Mouse (Mus musculus) cerebellum, adult 2 months (tissue): ENCODE data around the gene 5730522E02Rik. TPM values are rescaled to one million over a fixed set of nuclear protein-coding genes. Genes with fewer than 3 reads are reported as not detected.
"Not testable (repeated sequence)": the region's sequence is repeated elsewhere in the genome, so short reads cannot be mapped to it uniquely, and the experiment has no call there.

Source experiments
- DNase-seq, 2 experiments: peaks; one replicate each; pipeline ENCODE4 v3.0.0; 2021
- H3K27ac ChIP-seq: fragments of 200-500 bp; 2 replicates; pipeline ENCODE4 v1.5.1; 2012; ENCODE audit warnings: low read length, control low read depth, inconsistent platforms; ENCODE audit not compliant: insufficient read depth
- H3K27me3 ChIP-seq: fragments of 200-500 bp; 2 replicates; pipeline ENCODE4 v1.6.1; 2012; ENCODE audit warnings: inconsistent platforms, mild to moderate bottlenecking, low read length, moderate library complexity; ENCODE audit not compliant: control insufficient read depth, insufficient read depth
- H3K4me1 ChIP-seq: fragments of 200-500 bp; 2 replicates; pipeline ENCODE4 v1.6.1; 2011; ENCODE audit warnings: low read length; ENCODE audit not compliant: control insufficient read depth, insufficient read depth
- H3K4me3 ChIP-seq: fragments of 200-500 bp; replicated peaks from 2 replicates; pipeline ENCODE3; 2011; ENCODE audit warnings: mild to moderate bottlenecking, low read depth, low read length, control low read depth; ENCODE audit not compliant: insufficient read depth
- CTCF ChIP-seq: fragments of 200-500 bp; IDR thresholded peaks from 2 replicates; pipeline ENCODE4 v1.5.1; 2011; ENCODE audit warnings: low read depth, mild to moderate bottlenecking, control low read depth, low read length, moderate library complexity, borderline replicate concordance; ENCODE audit not compliant: insufficient read depth
- POLR2A ChIP-seq: fragments of 200-500 bp; IDR thresholded peaks from 2 replicates; pipeline ENCODE4 v1.6.1; 2011; ENCODE audit warnings: low read length, control low read depth, borderline replicate concordance; ENCODE audit not compliant: insufficient read depth
- WGBS: fragments of 180-500 bp; shearing (Covaris S2); methylation state at CpG from one replicate; pipeline ENCODE4 v1.1.7; 2018; 5-methylcytosine and 5-hydroxymethylcytosine counted together
- polyA plus RNA-seq: library from polyadenylated mRNA; depleted of rRNA; stranded (reverse); fragments of >200 nt; gene quantifications from 2 replicates; pipeline ENCODE4 v1.2.3, GENCODE M21; 2012; rRNA removed

The 5730522E02Rik gene
- 0.92 and 1.4 TPM in 2 replicates for polyA plus RNA-seq

GRCm38 (mm10) chr11:26210582-26211180 is at the start of gene 5730522E02Rik:
Gene 5730522E02Rik (minus strand): TSS chr11:26210763.
- H3K27ac ChIP-seq: no peak within 1 kb of the TSS
- peak within 1 kb of the TSS; percentile 72 for H3K4me3 ChIP-seq
- no peaks in the 10 kb centered on the region for H3K27me3 ChIP-seq
- TF ChIP-seq CTCF (no peak), POLR2A (no peak)
- no peak for DNase-seq
- WGBS: under 1% methylated on average over 31 of the region's 31 CpGs
- H3K4me1 ChIP-seq: no peaks in the 10 kb centered on the region; the same call in 1 of the 2 replicates

- Histone ChIP-seq H3K27ac (no peak overlapping the region), H3K27me3 (no peaks in the 10 kb centered on the region), H3K4me3 (no peak overlapping the region), H3K4me1 (no peaks in the 10 kb centered on the region)
- TF ChIP-seq POLR2A (no peak), CTCF (no peak)
- no peak for DNase-seq
- 93% methylated on average over 1 of the region's 1 CpGs for WGBS
Observed at GRCm38 (mm10) chr11:26236540-26236939, 26.0 kb upstream of the 5730522E02Rik start.

GRCm38 (mm10) chr11:26229895-26230294 is 19.3 kb upstream of the 5730522E02Rik start:
- WGBS: 46% methylated on average over 1 of the region's 1 CpGs
- TF ChIP-seq POLR2A (no peak), CTCF (no peak)
- no peak overlapping the region for H3K27ac ChIP-seq
- H3K4me1 ChIP-seq: no peaks in the 10 kb centered on the region
- no peak overlapping the region for H3K4me3 ChIP-seq
- no peak for DNase-seq
- no peaks in the 10 kb centered on the region for H3K27me3 ChIP-seq

- H3K27ac ChIP-seq, H3K27me3 ChIP-seq, H3K4me3 ChIP-seq, DNase-seq, H3K4me1 ChIP-seq: not testable (repeated sequence)
- WGBS: 98% methylated on average over 1 of the region's 1 CpGs
Observed at GRCm38 (mm10) chr11:26213643-26214042, 3.1 kb upstream of the 5730522E02Rik start.

GRCm38 (mm10) chr11:26209811-26210581 is 567 bp downstream of the 5730522E02Rik start:
- no peak overlapping the region for H3K27ac ChIP-seq
- H3K4me1 ChIP-seq: no peaks in the 10 kb centered on the region; the same call in 1 of the 2 replicates
- 2% methylated on average over 57 of the region's 73 CpGs for WGBS
- H3K27me3 ChIP-seq: no peaks in the 10 kb centered on the region
- H3K4me3 ChIP-seq: peak overlapping the region; percentile 72
- TF ChIP-seq POLR2A: no peak
- TF ChIP-seq CTCF: no peak
- peak; percentile 53 to 61 for DNase-seq

GRCm38 (mm10) chr11:26203466-26203865 is 7.1 kb downstream of the 5730522E02Rik start:
- no peak for DNase-seq
- H3K27me3 ChIP-seq: no peaks in the 10 kb centered on the region; the same call in 1 of the 2 replicates
- H3K4me1 ChIP-seq: no peaks in the 10 kb centered on the region
- 85% methylated on average over 2 of the region's 2 CpGs for WGBS
- no peak for TF ChIP-seq POLR2A
- TF ChIP-seq CTCF: no peak
- H3K4me3 ChIP-seq: no peak overlapping the region
- no peak overlapping the region for H3K27ac ChIP-seq

- H3K27me3 ChIP-seq: no peaks in the 10 kb centered on the region; the same call in 1 of the 2 replicates
- no peak overlapping the region for H3K4me3 ChIP-seq
- 76% methylated on average over 5 of the region's 5 CpGs for WGBS
- no peak overlapping the region for H3K27ac ChIP-seq
- no peak for DNase-seq
- TF ChIP-seq CTCF (no peak), POLR2A (no peak)
- no peaks in the 10 kb centered on the region for H3K4me1 ChIP-seq
Observed at GRCm38 (mm10) chr11:26202842-26203241, 7.7 kb downstream of the 5730522E02Rik start.

- Histone ChIP-seq H3K27me3 (no peaks in the 10 kb centered on the region; the same call in 1 of the 2 replicates), H3K4me3 (no peak overlapping the region), H3K4me1 (no peaks in the 10 kb centered on the region), H3K27ac (no peak overlapping the region)
- no peak for TF ChIP-seq CTCF
- no peak for TF ChIP-seq POLR2A
- DNase-seq: no peak
Observed at GRCm38 (mm10) chr11:26201778-26202097, 8.8 kb downstream of the 5730522E02Rik start.
